Mouse (Mus musculus): ENCODE data around the gene Rps6ka2. TPM values are rescaled to one million over a fixed set of nuclear protein-coding genes. Genes with fewer than 3 reads are reported as not detected.

Gene Rps6ka2
- polyA plus RNA-seq, 1 experiment = 15.6 TPM

- no peak overlapping the region for H3K4me3 ChIP-seq (ENCODE audit: control insufficient read depth, low read depth, low read length)
- H3K27ac ChIP-seq (ENCODE audit: control insufficient read depth, insufficient read depth, low read depth, low read length) = no peak overlapping the region
- no peaks in the 10 kb centered on the region for H3K36me3 ChIP-seq (ENCODE audit: control insufficient read depth, insufficient read depth, low read length)
- TF ChIP-seq POLR2A (IDR thresholded peaks at IDR 0.05; ENCODE audit: control insufficient read depth, low read depth, low read length) (no peak), CTCF (IDR thresholded peaks at IDR 0.05; ENCODE audit: control insufficient read depth, insufficient read depth, insufficient replicate concordance, low read depth, low read length) (no peak)
- H3K4me1 ChIP-seq (ENCODE audit: control insufficient read depth, insufficient read depth, low read length) = no peaks in the 10 kb centered on the region; the same call in 1 of the 2 replicates
- H3K27me3 ChIP-seq (ENCODE audit: control insufficient read depth, insufficient read depth, low read length) = no peaks in the 10 kb centered on the region
Measured at GRCm38 (mm10) chr17:7271522-7272134, 101.7 kb downstream of the Rps6ka2 start.

GRCm38 (mm10) chr17:7273054-7273453 lies 103.1 kb downstream of the Rps6ka2 start:
- H3K4me3 ChIP-seq (ENCODE audit: control insufficient read depth, low read depth, low read length) = no peak overlapping the region
- H3K36me3 ChIP-seq (ENCODE audit: control insufficient read depth, insufficient read depth, low read length) = no peaks in the 10 kb centered on the region
- TF ChIP-seq POLR2A (IDR thresholded peaks at IDR 0.05; ENCODE audit: control insufficient read depth, low read depth, low read length) (no peak), CTCF (IDR thresholded peaks at IDR 0.05; ENCODE audit: control insufficient read depth, insufficient read depth, insufficient replicate concordance, low read depth, low read length) (no peak)

GRCm38 (mm10) chr17:7273785-7274184 lies 103.9 kb downstream of the Rps6ka2 start:
- no peaks in the 10 kb centered on the region for H3K36me3 ChIP-seq (ENCODE audit: control insufficient read depth, insufficient read depth, low read length)
- no peaks in the 10 kb centered on the region for H3K27me3 ChIP-seq (ENCODE audit: control insufficient read depth, insufficient read depth, low read length)
- TF ChIP-seq CTCF (IDR thresholded peaks at IDR 0.05; ENCODE audit: control insufficient read depth, insufficient read depth, insufficient replicate concordance, low read depth, low read length) (no peak), POLR2A (IDR thresholded peaks at IDR 0.05; ENCODE audit: control insufficient read depth, low read depth, low read length) (no peak)
- H3K27ac ChIP-seq (ENCODE audit: control insufficient read depth, insufficient read depth, low read depth, low read length) = no peak overlapping the region
- no peaks in the 10 kb centered on the region; the same call in 1 of the 2 replicates for H3K4me1 ChIP-seq (ENCODE audit: control insufficient read depth, insufficient read depth, low read length)
- H3K4me3 ChIP-seq (ENCODE audit: control insufficient read depth, low read depth, low read length) = no peak overlapping the region

More at GRCm38 (mm10) chr17:7273054-7273453, 103.1 kb downstream of the Rps6ka2 start:
- Histone ChIP-seq H3K4me1 (ENCODE audit: control insufficient read depth, insufficient read depth, low read length) (no peaks in the 10 kb centered on the region; the same call in 1 of the 2 replicates), H3K27me3 (ENCODE audit: control insufficient read depth, insufficient read depth, low read length) (no peaks in the 10 kb centered on the region), H3K27ac (ENCODE audit: control insufficient read depth, insufficient read depth, low read depth, low read length) (no peak overlapping the region)

DNA sequence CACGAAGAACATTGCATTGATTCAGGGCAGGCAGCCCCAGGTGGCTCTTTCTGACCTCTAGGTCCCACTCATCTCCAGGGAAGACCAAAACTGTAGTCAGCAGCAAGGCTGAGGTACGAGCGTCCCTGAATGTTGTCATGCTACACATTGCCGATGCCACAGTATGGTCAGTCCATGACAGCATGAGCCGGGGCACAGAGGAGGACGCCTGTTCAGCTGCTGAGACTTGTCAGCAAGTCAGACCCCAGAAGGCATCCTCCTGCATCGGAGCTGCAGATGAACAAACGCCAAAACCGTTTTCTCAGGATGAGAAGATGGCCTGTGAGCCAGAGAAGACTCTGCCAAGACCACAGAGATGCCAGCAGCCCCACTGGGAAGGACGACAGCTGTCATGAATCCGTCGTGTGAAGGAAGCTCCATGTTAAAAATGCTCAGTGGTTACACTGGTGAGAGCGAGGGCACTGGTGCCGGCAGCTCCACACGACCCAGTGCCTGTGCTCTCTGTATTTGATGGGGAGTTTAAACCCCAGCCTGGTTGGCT lies 108.9 kb downstream of the Rps6ka2 start:
- H3K4me3 ChIP-seq (ENCODE audit: control insufficient read depth, low read depth, low read length) = no peak overlapping the region
- H3K36me3 ChIP-seq (ENCODE audit: control insufficient read depth, insufficient read depth, low read length) = no peaks in the 10 kb centered on the region
- H3K4me1 ChIP-seq (ENCODE audit: control insufficient read depth, insufficient read depth, low read length) = no peaks in the 10 kb centered on the region
- no peak overlapping the region for H3K27ac ChIP-seq (ENCODE audit: control insufficient read depth, insufficient read depth, low read depth, low read length)
- no peaks in the 10 kb centered on the region for H3K27me3 ChIP-seq (ENCODE audit: control insufficient read depth, insufficient read depth, low read length)
- TF ChIP-seq CTCF (IDR thresholded peaks at IDR 0.05; ENCODE audit: control insufficient read depth, insufficient read depth, insufficient replicate concordance, low read depth, low read length) (no peak), POLR2A (IDR thresholded peaks at IDR 0.05; ENCODE audit: control insufficient read depth, low read depth, low read length) (no peak)

DNA sequence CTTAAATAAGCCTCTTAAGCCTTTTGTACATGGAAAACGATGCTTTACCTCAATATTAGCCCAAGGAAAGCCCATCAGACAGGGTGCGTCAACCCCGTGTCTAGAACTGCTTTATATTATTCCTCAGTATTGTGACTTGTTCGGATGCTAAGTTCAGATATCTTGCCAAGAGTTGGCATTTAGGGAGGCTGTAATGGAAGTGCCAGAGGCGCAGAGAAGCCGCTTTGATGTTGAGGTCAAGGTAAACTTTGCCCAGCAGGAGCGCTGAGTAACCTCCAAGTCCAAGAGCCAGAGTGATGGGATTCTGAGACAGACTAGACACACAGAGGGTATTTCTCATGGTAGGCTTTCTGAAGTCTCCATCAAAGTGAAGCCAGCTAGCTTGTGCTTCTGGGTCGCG lies 109.3 kb downstream of the Rps6ka2 start:
- TF ChIP-seq POLR2A (IDR thresholded peaks at IDR 0.05; ENCODE audit: control insufficient read depth, low read depth, low read length) = no peak
- no peak for TF ChIP-seq CTCF (IDR thresholded peaks at IDR 0.05; ENCODE audit: control insufficient read depth, insufficient read depth, insufficient replicate concordance, low read depth, low read length)
- no peaks in the 10 kb centered on the region for H3K4me1 ChIP-seq (ENCODE audit: control insufficient read depth, insufficient read depth, low read length)
- no peak overlapping the region for H3K4me3 ChIP-seq (ENCODE audit: control insufficient read depth, low read depth, low read length)
- H3K36me3 ChIP-seq (ENCODE audit: control insufficient read depth, insufficient read depth, low read length) = no peaks in the 10 kb centered on the region
- H3K27ac ChIP-seq (ENCODE audit: control insufficient read depth, insufficient read depth, low read depth, low read length) = no peak overlapping the region
- H3K27me3 ChIP-seq (ENCODE audit: control insufficient read depth, insufficient read depth, low read length) = no peaks in the 10 kb centered on the region

GRCm38 (mm10) chr17:7284297-7284910 lies 114.5 kb downstream of the Rps6ka2 start:
- H3K27ac ChIP-seq (ENCODE audit: control insufficient read depth, insufficient read depth, low read depth, low read length) = peak overlapping the region; percentile 73; the same call in 1 of the 2 replicates
- H3K36me3 ChIP-seq (ENCODE audit: control insufficient read depth, insufficient read depth, low read length) = no peaks in the 10 kb centered on the region
- H3K27me3 ChIP-seq (ENCODE audit: control insufficient read depth, insufficient read depth, low read length) = no peaks in the 10 kb centered on the region
- H3K4me1 ChIP-seq (ENCODE audit: control insufficient read depth, insufficient read depth, low read length) = no peaks in the 10 kb centered on the region
- no peak overlapping the region for H3K4me3 ChIP-seq (ENCODE audit: control insufficient read depth, low read depth, low read length)
- TF ChIP-seq POLR2A (IDR thresholded peaks at IDR 0.05; ENCODE audit: control insufficient read depth, low read depth, low read length) (no peak), CTCF (IDR thresholded peaks at IDR 0.05; ENCODE audit: control insufficient read depth, insufficient read depth, insufficient replicate concordance, low read depth, low read length) (no peak)

DNA sequence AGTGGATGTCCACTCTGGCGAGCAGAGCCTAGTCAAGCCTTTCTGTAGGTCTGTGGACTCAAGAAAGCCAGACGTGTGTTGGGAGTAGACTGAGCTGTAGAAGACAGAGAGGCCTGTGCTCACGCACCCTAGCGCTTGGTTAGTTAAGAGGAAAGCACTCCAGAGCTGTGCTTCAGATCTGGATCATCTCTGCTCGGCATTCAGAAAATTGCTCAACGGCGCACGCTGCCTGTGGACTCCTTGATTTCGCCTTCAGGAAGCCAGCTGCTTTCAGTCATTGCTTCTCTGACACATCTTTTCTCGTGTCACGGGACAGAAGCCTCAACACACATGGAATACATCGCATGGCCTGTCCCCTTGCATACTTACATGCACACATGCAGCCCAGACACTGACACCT lies 115.4 kb downstream of the Rps6ka2 start:
- no peaks in the 10 kb centered on the region for H3K36me3 ChIP-seq (ENCODE audit: control insufficient read depth, insufficient read depth, low read length)
- no peaks in the 10 kb centered on the region for H3K4me1 ChIP-seq (ENCODE audit: control insufficient read depth, insufficient read depth, low read length)
- no peaks in the 10 kb centered on the region for H3K27me3 ChIP-seq (ENCODE audit: control insufficient read depth, insufficient read depth, low read length)
- peak overlapping the region; percentile 51; the same call in 1 of the 2 replicates for H3K27ac ChIP-seq (ENCODE audit: control insufficient read depth, insufficient read depth, low read depth, low read length)
- no peak overlapping the region for H3K4me3 ChIP-seq (ENCODE audit: control insufficient read depth, low read depth, low read length)
- TF ChIP-seq POLR2A (IDR thresholded peaks at IDR 0.05; ENCODE audit: control insufficient read depth, low read depth, low read length) (no peak), CTCF (IDR thresholded peaks at IDR 0.05; ENCODE audit: control insufficient read depth, insufficient read depth, insufficient replicate concordance, low read depth, low read length) (no peak)

Data from testis, adult 2 months (tissue).